Mouse (Mus musculus) erythroblast, embryonic 14.5 days (primary cell): ENCODE data around the gene Lpin2.

Experiments used
- GATA1 ChIP-seq: IDR thresholded peaks from 2 replicates; pipeline ENCODE4 v1.6.1; 2012; ENCODE audit warnings: low read length, inconsistent platforms, mixed read lengths
- TAL1 ChIP-seq: IDR thresholded peaks from 3 replicates; pipeline ENCODE4 v1.6.1; 2012; ENCODE audit warnings: low read length, inconsistent platforms, mixed read lengths

- TF ChIP-seq GATA1 (no peak), TAL1 (no peak)
These were observed 1.8 kb upstream of the Lpin2 start for GRCm38 (mm10) chr17:71180601-71181000.
